Mouse (Mus musculus): ENCODE results near the gene Ccdc177.

GRCm38 (mm10) chr12:80787604-80788003 is 27.1 kb upstream of the Ccdc177 start:
- no peak for TF ChIP-seq CTCF (IDR thresholded peaks at IDR 0.05; ENCODE audit: borderline replicate concordance, control insufficient read depth, extremely low read depth, insufficient read depth, low read length, poor library complexity)
- no peak for TF ChIP-seq POLR2A (IDR thresholded peaks at IDR 0.05; ENCODE audit: control insufficient read depth, extremely low read depth, insufficient read depth, low read length, poor library complexity)
